Mouse (Mus musculus): Measurements from ENCODE around the gene Med20. TPM values are rescaled to one million over a fixed set of nuclear protein-coding genes. Genes with fewer than 3 reads are reported as not detected.
A peak's percentile ranks its signal among the peaks of the same experiment; 100 is the strongest.

Gene Med20
- polyA plus RNA-seq, 1 experiment, result 2.3 TPM

GRCm38 (mm10) chr17:47601389-47601755 is 10.0 kb upstream of the Med20 start:
- Histone ChIP-seq H3K9me3 (no peaks in the 10 kb centered on the region), H3K4me3 (replicated peaks) (no peak overlapping the region), H3K4me1 (peaks cover 69% of the 10 kb centered on the region), H3K36me3 (replicated peaks; ENCODE audit: low read length) (peaks cover 93% of the 10 kb centered on the region), H3K27me3 (replicated peaks) (no peaks in the 10 kb centered on the region)
- no peak for TF ChIP-seq FLI1 (IDR thresholded peaks at IDR 0.05; ENCODE audit: low read length)
- TF ChIP-seq GATA1 (IDR thresholded peaks at IDR 0.05; ENCODE audit: borderline replicate concordance, low read length), result no peak

- no peaks in the 10 kb centered on the region for H3K27me3 ChIP-seq (replicated peaks)
- TF ChIP-seq FLI1 (IDR thresholded peaks at IDR 0.05; ENCODE audit: low read length), result no peak
- no peak for TF ChIP-seq GATA1 (IDR thresholded peaks at IDR 0.05; ENCODE audit: borderline replicate concordance, low read length)
- peaks cover 93% of the 10 kb centered on the region for H3K36me3 ChIP-seq (replicated peaks; ENCODE audit: low read length)
- no peak overlapping the region for H3K4me3 ChIP-seq (replicated peaks)
- H3K9me3 ChIP-seq, result no peaks in the 10 kb centered on the region
- H3K4me1 ChIP-seq, result peaks cover 67% of the 10 kb centered on the region
Measured at GRCm38 (mm10) chr17:47602289-47602688, 9.1 kb upstream of the Med20 start.

GRCm38 (mm10) chr17:47606220-47606619 is 5.2 kb upstream of the Med20 start:
- Histone ChIP-seq H3K36me3 (replicated peaks; ENCODE audit: low read length) (peaks cover 73% of the 10 kb centered on the region), H3K9me3 (no peaks in the 10 kb centered on the region), H3K27me3 (replicated peaks) (no peaks in the 10 kb centered on the region), H3K4me1 (peaks cover 63% of the 10 kb centered on the region), H3K4me3 (replicated peaks) (no peak overlapping the region)
- no peak for TF ChIP-seq GATA1 (IDR thresholded peaks at IDR 0.05; ENCODE audit: borderline replicate concordance, low read length)
- TF ChIP-seq FLI1 (IDR thresholded peaks at IDR 0.05; ENCODE audit: low read length), result no peak

GRCm38 (mm10) chr17:47609182-47609581 is 2.2 kb upstream of the Med20 start:
- Histone ChIP-seq H3K4me1 (peaks cover 71% of the 10 kb centered on the region), H3K9me3 (no peaks in the 10 kb centered on the region), H3K36me3 (replicated peaks; ENCODE audit: low read length) (peaks cover 65% of the 10 kb centered on the region), H3K4me3 (replicated peaks) (no peak overlapping the region), H3K27me3 (replicated peaks) (no peaks in the 10 kb centered on the region)
- TF ChIP-seq GATA1 (IDR thresholded peaks at IDR 0.05; ENCODE audit: borderline replicate concordance, low read length), result no peak
- no peak for TF ChIP-seq FLI1 (IDR thresholded peaks at IDR 0.05; ENCODE audit: low read length)

- TF ChIP-seq FLI1 (IDR thresholded peaks at IDR 0.05; ENCODE audit: low read length) (no peak), GATA1 (IDR thresholded peaks at IDR 0.05; ENCODE audit: borderline replicate concordance, low read length) (no peak)
- H3K9me3 ChIP-seq, result no peaks in the 10 kb centered on the region
- H3K4me3 ChIP-seq (replicated peaks), result peak overlapping the region; percentile 97
- H3K36me3 ChIP-seq (replicated peaks; ENCODE audit: low read length), result peaks cover 64% of the 10 kb centered on the region
- H3K27me3 ChIP-seq (replicated peaks), result no peaks in the 10 kb centered on the region
- peaks cover 75% of the 10 kb centered on the region for H3K4me1 ChIP-seq
Measured at GRCm38 (mm10) chr17:47611661-47611982, 240 bp downstream of the Med20 start.

- Histone ChIP-seq H3K9me3 (no peaks in the 10 kb centered on the region), H3K36me3 (replicated peaks; ENCODE audit: low read length) (peaks cover 61% of the 10 kb centered on the region), H3K27me3 (replicated peaks) (no peaks in the 10 kb centered on the region), H3K4me3 (replicated peaks) (no peak overlapping the region), H3K4me1 (peaks cover 55% of the 10 kb centered on the region)
- no peak for TF ChIP-seq GATA1 (IDR thresholded peaks at IDR 0.05; ENCODE audit: borderline replicate concordance, low read length)
- TF ChIP-seq FLI1 (IDR thresholded peaks at IDR 0.05; ENCODE audit: low read length), result no peak
Measured at GRCm38 (mm10) chr17:47614018-47614417, 2.6 kb downstream of the Med20 start.

- TF ChIP-seq FLI1 (IDR thresholded peaks at IDR 0.05; ENCODE audit: low read length) (no peak), GATA1 (IDR thresholded peaks at IDR 0.05; ENCODE audit: borderline replicate concordance, low read length) (no peak)
- Histone ChIP-seq H3K36me3 (replicated peaks; ENCODE audit: low read length) (peaks cover 79% of the 10 kb centered on the region), H3K27me3 (replicated peaks) (no peaks in the 10 kb centered on the region), H3K4me3 (replicated peaks) (no peak overlapping the region), H3K4me1 (peaks cover 38% of the 10 kb centered on the region), H3K9me3 (no peaks in the 10 kb centered on the region)
Measured at GRCm38 (mm10) chr17:47616119-47616518, 4.7 kb downstream of the Med20 start.

GRCm38 (mm10) chr17:47616652-47617051 is 5.3 kb downstream of the Med20 start:
- Histone ChIP-seq H3K4me1 (peaks cover 38% of the 10 kb centered on the region), H3K9me3 (no peaks in the 10 kb centered on the region), H3K27me3 (replicated peaks) (no peaks in the 10 kb centered on the region), H3K36me3 (replicated peaks; ENCODE audit: low read length) (peaks cover 84% of the 10 kb centered on the region), H3K4me3 (replicated peaks) (no peak overlapping the region)
- TF ChIP-seq GATA1 (IDR thresholded peaks at IDR 0.05; ENCODE audit: borderline replicate concordance, low read length), result no peak
- TF ChIP-seq FLI1 (IDR thresholded peaks at IDR 0.05; ENCODE audit: low read length), result no peak

- H3K4me3 ChIP-seq (replicated peaks), result no peak overlapping the region
- peaks cover 29% of the 10 kb centered on the region for H3K4me1 ChIP-seq
Measured at GRCm38 (mm10) chr17:47617605-47618307, 6.4 kb downstream of the Med20 start.

GRCm38 (mm10) chr17:47618556-47619311 is 7.4 kb downstream of the Med20 start:
- Histone ChIP-seq H3K4me3 (replicated peaks) (no peak overlapping the region), H3K9me3 (no peaks in the 10 kb centered on the region), H3K4me1 (peaks cover 19% of the 10 kb centered on the region), H3K27me3 (replicated peaks) (no peaks in the 10 kb centered on the region), H3K36me3 (replicated peaks; ENCODE audit: low read length) (peaks cover 91% of the 10 kb centered on the region)
- TF ChIP-seq GATA1 (IDR thresholded peaks at IDR 0.05; ENCODE audit: borderline replicate concordance, low read length) (no peak), FLI1 (IDR thresholded peaks at IDR 0.05; ENCODE audit: low read length) (no peak)

More at GRCm38 (mm10) chr17:47617605-47618307, 6.4 kb downstream of the Med20 start:
- no peaks in the 10 kb centered on the region for H3K27me3 ChIP-seq (replicated peaks)
- TF ChIP-seq FLI1 (IDR thresholded peaks at IDR 0.05; ENCODE audit: low read length) (no peak), GATA1 (IDR thresholded peaks at IDR 0.05; ENCODE audit: borderline replicate concordance, low read length) (no peak)
- no peaks in the 10 kb centered on the region for H3K9me3 ChIP-seq
- peaks cover 91% of the 10 kb centered on the region for H3K36me3 ChIP-seq (replicated peaks; ENCODE audit: low read length)

Data from megakaryocyte, embryonic 14.5 days (primary cell).